17 mouse cellular contexts compared by ENCODE assay signal in genomic region chr1:77589423-77589822, GRCm38 (mm10).
DNase-seq lines count a peak whose midpoint lies in the region; ATAC-seq and TF ChIP-seq lines count a peak whose summit lies in the region.
"Had no signal": no experiment of that assay in that cellular context is flagged by ENCODE, and none has a peak within 500 bp of the region (broad histone marks: within the 10 kb centered on the region; RNA-seq: fewer than 3 reads in every experiment).

No protein-coding gene starts in this region.

- 88% methylated on average over 3 of the region's 3 CpGs for WGBS in heart, postnatal 0 days
- WGBS in lung, postnatal 0 days = 90% methylated on average over 3 of the region's 3 CpGs

- no peak for TF ChIP-seq EP300 in heart, postnatal 0 days (IDR thresholded peaks at IDR 0.05; ENCODE audit: low read depth)
- no peak for TF ChIP-seq EP300 in lung, postnatal 0 days (IDR thresholded peaks at IDR 0.05)

- no peak for DNase-seq in heart, postnatal 0 days (ENCODE audit: low spot score)
- no peak for DNase-seq in heart, postnatal 14 days
- no peak for DNase-seq in lung, postnatal 0 days (ENCODE audit: low spot score)
- no peak for DNase-seq in lung, postnatal 14 days
- DNase-seq in Patski (ENCODE audit: low read depth, low spot score) = no peak
- no peak for DNase-seq in urinary bladder, postnatal 4 days (ENCODE audit: low spot score in 2 of 2)
- DNase-seq in B cell, adult 2 months = no peak
- DNase-seq: cerebellum, postnatal 36 days; gastrocnemius, postnatal 25 days; kidney, adult 8-10 months; thymus, postnatal 36 days had no signal

- in situ Hi-C loops in Patski (cut with MboI; ENCODE audit: low pct_unique_long_range_greater_than_20kb) = no loop called here

- H3K27me3 ChIP-seq in heart, postnatal 0 days (ENCODE audit: control insufficient read depth, insufficient read depth, low read length) = no peaks in the 10 kb centered on the region
- H3K27me3 ChIP-seq in lung, postnatal 0 days (replicated peaks; ENCODE audit: insufficient read depth, low read length) = no peaks in the 10 kb centered on the region
- H3K27me3 ChIP-seq in Patski = no peaks in the 10 kb centered on the region
- H3K27me3 ChIP-seq: forebrain, embryonic 15.5 days; heart, embryonic 13.5 days; limb, embryonic 15.5 days had no signal

- no peaks in the 10 kb centered on the region for H3K9me3 ChIP-seq in heart, postnatal 0 days (replicated peaks; ENCODE audit: control insufficient read depth, low read length)
- no peaks in the 10 kb centered on the region for H3K9me3 ChIP-seq in lung, postnatal 0 days (ENCODE audit: low read length)
- H3K9me3 ChIP-seq: forebrain, embryonic 15.5 days; heart, embryonic 13.5 days; limb, embryonic 15.5 days had no signal

- intact Hi-C loops in heart, postnatal 14 days (cut with DNase I) = no loop called here

- no peaks in the 10 kb centered on the region for H3K4me1 ChIP-seq in heart, postnatal 0 days (ENCODE audit: control insufficient read depth, insufficient read depth)
- no peaks in the 10 kb centered on the region for H3K4me1 ChIP-seq in lung, postnatal 0 days (ENCODE audit: insufficient read depth, low read depth, low read length)
- H3K4me1 ChIP-seq: heart, embryonic 13.5 days; limb, embryonic 15.5 days had no signal

- H3K4me2 ChIP-seq in heart, postnatal 0 days (ENCODE audit: low read depth, low read length) = no peak overlapping the region
- H3K4me2 ChIP-seq in lung, postnatal 0 days (replicated peaks; ENCODE audit: low read depth, low read length) = no peak overlapping the region
- H3K4me2 ChIP-seq: forebrain, embryonic 15.5 days; heart, embryonic 13.5 days; hindbrain, embryonic 14.5 days; limb, embryonic 15.5 days; midbrain, embryonic 11.5 days had no signal

- no peak overlapping the region for H3K9ac ChIP-seq in heart, postnatal 0 days (replicated peaks; ENCODE audit: low read depth, low read length)
- H3K9ac ChIP-seq in lung, postnatal 0 days (replicated peaks; ENCODE audit: low read depth) = no peak overlapping the region
- H3K9ac ChIP-seq: forebrain, embryonic 15.5 days; heart, embryonic 13.5 days; hindbrain, embryonic 14.5 days; limb, embryonic 15.5 days had no signal

- no peak overlapping the region for H3K27ac ChIP-seq in heart, postnatal 0 days (ENCODE audit: low read depth)
- H3K27ac ChIP-seq in lung, postnatal 0 days (ENCODE audit: low read length) = no peak overlapping the region
- H3K27ac ChIP-seq: forebrain, embryonic 15.5 days; heart, embryonic 13.5 days; hindbrain, embryonic 14.5 days; limb, embryonic 15.5 days had no signal

- no peak for ATAC-seq in heart, postnatal 0 days (ENCODE audit: insufficient read depth, low read depth)
- no peak for ATAC-seq in lung, postnatal 0 days
- no peak for ATAC-seq in Patski
- ATAC-seq: CD4-positive, CD25-positive, alpha-beta regulatory T cell, adult 4 months; forebrain, embryonic 15.5 days had no signal

- TF ChIP-seq CTCF in heart, postnatal 0 days (IDR thresholded peaks at IDR 0.05; ENCODE audit: low read depth) = peak; percentile 35; the same call in 1 of the 2 replicates
- peak; percentile 60 for TF ChIP-seq CTCF in lung, postnatal 0 days (IDR thresholded peaks at IDR 0.05)
- peak; percentile 60 for TF ChIP-seq CTCF in Patski (IDR thresholded peaks at IDR 0.05)

- POLR2A ChIA-PET in Patski (lab: Charles Lee) = no interaction called here

- CTCF ChIA-PET in Patski (lab: Charles Lee) = interaction anchor here (0.8 to 1.4 kb wide), 6 partner anchors 13 to 73 kb away, joined by 3 to 4 read pairs (median 3); no protein-coding TSS in a partner anchor

- H3K4me3 ChIP-seq in heart, postnatal 0 days (ENCODE audit: low read depth, low read length) = no peak overlapping the region
- no peak overlapping the region for H3K4me3 ChIP-seq in lung, postnatal 0 days (ENCODE audit: low read depth, low read length)
- H3K4me3 ChIP-seq: forebrain, embryonic 15.5 days; heart, embryonic 13.5 days; limb, embryonic 15.5 days had no signal

- no peaks in the 10 kb centered on the region for H3K36me3 ChIP-seq in heart, postnatal 0 days (replicated peaks; ENCODE audit: control insufficient read depth, insufficient read depth, low read length)
- H3K36me3 ChIP-seq in lung, postnatal 0 days (ENCODE audit: insufficient read depth, low read length) = no peaks in the 10 kb centered on the region
- H3K36me3 ChIP-seq: forebrain, embryonic 15.5 days; heart, embryonic 13.5 days; limb, embryonic 15.5 days had no signal
